Mouse (Mus musculus) left cerebral cortex, adult 9 months (tissue): ENCODE results near the gene Cdyl2.

Source experiments
- DNase-seq, 2 experiments: peaks; one replicate each; pipeline ENCODE4 v3.0.0; 2022; ENCODE audit warnings: low spot score in 2 of 2

The Cdyl2 gene

DNA sequence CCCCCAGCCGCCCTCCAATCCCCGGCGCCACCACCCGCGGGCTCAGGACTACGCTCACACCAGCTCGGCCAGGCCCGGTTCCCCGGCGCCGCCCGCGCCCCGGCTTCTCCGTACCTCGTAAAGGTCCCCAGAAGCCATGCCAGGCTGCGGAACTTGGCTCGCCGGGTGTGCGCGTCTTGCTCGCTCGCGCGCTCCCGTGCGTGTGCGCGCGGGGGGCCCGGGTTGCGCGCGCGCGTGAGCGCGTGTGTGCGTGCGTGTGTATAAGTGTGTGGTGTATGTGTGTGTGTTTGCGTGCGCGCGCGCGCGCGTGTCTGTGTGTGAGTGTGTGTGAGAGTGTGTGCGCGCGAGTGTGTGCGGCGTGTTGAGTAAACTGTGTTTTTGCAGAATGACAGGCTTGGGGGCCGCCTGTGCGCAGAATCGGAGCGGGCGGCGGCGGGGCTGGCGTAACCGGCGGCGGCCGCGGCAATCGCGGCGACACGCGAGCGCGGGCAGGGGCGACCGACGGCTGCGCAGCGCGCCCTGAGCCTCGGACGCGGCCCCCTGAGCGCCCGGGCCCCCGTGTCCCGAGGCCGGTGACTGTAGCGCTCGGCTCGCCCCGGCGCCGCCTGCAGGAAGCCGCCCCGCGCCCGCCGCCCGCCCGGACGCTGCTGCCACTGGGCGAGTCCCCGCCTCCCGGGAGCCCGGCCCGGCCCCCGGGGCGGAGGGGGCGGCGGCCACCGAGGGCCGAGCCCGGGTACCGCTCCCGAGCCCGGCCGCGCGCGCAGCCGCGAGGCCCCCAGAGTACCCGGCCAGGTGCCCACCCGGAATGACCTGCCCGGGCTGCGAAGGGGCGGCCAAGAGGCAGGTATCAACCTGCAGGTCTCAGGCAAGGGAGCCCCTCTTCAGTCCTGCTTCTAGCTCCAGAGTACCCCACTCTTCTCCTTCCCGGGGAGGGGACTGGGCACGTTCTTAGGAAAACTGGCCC is at the start of gene Cdyl2:
Gene Cdyl2, minus strand, starts transcription at position 308 of the 964 bp plus-strand sequence.
- DNase-seq: peak; percentile 79 to 88

- no peak for DNase-seq
These were observed 47.8 kb upstream of the Cdyl2 start for GRCm38 (mm10) chr8:116780594-116780993.

DNA sequence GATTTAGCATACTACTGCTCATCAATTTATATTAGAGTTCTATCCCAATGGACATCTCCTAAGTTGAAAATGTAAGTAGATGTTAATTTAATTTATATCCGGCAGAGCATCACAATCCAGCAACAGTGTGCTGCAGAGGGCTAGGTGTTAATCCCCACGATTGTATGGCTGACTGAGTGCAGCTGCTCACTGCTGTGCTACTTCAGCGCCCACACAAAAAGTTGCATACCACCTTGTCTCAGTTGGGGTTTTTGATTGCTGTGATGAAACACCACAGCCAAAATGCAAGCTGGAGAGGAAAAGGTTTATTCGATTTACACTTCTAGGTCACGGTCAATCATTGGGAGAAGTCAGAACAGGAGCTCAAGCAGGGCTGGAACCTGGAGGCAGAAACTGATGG is 41.4 kb upstream of the Cdyl2 start:
- DNase-seq: no peak

GRCm38 (mm10) chr8:116772727-116773126 is 39.9 kb upstream of the Cdyl2 start:
- no peak for DNase-seq

- DNase-seq: no peak
These were observed 39.1 kb upstream of the Cdyl2 start for GRCm38 (mm10) chr8:116771797-116772343.

GRCm38 (mm10) chr8:116770756-116771155 is 38.0 kb upstream of the Cdyl2 start:
- no peak for DNase-seq

GRCm38 (mm10) chr8:116756174-116756573 is 23.4 kb upstream of the Cdyl2 start:
- no peak for DNase-seq

- DNase-seq: peak in 1 of 2 experiments; percentile 13
These were observed 22.8 kb upstream of the Cdyl2 start for GRCm38 (mm10) chr8:116755557-116755956.

- no peak for DNase-seq
These were observed 7.9 kb upstream of the Cdyl2 start for GRCm38 (mm10) chr8:116740726-116741125.

DNA sequence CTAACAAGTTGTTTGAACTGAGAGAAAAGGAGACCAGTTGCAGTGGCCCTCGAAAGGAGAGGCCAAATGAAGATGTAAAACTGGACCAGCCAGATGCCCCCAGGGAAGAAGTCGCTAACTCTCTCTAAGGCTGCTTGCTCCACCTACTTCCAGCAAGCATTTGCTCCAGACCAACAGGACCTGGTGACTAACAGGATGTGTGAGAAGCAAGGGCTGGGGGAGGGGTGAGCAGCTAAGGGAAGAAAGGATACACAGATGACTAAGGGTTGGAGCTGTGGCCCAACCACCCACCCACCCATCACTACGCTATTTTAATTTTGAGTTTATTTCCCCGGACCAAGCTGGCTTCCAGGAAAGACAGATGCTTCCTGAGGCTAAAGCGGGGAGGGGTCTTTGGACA is 2.5 kb upstream of the Cdyl2 start:
- DNase-seq: peak in 1 of 2 experiments; percentile 42

GRCm38 (mm10) chr8:116734176-116734575 is 1.4 kb upstream of the Cdyl2 start:
- no peak for DNase-seq

- no peak for DNase-seq
These were observed 840 bp upstream of the Cdyl2 start for GRCm38 (mm10) chr8:116733648-116734014.

DNA sequence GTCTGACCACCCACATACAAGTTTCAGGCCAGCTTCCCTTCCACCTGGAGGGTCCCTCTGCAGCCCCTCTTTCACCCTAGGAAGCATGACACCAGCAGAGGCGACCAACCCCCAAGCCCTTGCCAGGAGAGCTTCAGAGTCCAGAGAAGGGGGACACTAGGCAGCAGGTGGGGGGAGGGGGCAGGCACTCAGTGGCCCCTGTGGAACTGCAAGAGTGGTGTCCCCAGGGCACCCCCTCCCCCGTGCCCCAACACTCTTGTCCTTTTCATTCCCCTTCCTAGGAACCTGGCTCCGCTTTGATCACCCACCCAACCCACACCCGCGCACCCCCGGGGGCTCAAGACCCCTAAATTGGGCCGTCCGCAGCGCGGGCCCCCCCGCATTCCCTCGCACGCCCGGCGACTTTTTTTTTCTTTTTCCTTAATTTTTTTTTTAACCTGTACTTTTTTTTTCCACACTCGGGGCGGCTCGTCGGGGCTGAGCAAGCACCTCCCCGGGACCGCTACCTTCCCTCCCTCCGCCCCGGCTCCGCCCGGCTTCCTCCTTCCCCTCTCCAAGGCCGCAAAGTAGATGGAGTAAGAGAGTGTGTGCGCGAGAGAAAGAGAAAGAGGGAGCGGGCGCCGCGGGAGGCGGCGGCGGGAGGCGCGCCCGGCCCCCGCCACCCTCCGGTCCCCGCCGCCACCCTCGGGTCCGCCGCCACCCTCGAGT is 661 bp downstream of the Cdyl2 start:
- DNase-seq: peak in 1 of 2 experiments; percentile 23

GRCm38 (mm10) chr8:116721451-116721850 is 11.3 kb downstream of the Cdyl2 start:
- DNase-seq: no peak

GRCm38 (mm10) chr8:116707496-116707895 is 25.3 kb downstream of the Cdyl2 start:
- no peak for DNase-seq

DNA sequence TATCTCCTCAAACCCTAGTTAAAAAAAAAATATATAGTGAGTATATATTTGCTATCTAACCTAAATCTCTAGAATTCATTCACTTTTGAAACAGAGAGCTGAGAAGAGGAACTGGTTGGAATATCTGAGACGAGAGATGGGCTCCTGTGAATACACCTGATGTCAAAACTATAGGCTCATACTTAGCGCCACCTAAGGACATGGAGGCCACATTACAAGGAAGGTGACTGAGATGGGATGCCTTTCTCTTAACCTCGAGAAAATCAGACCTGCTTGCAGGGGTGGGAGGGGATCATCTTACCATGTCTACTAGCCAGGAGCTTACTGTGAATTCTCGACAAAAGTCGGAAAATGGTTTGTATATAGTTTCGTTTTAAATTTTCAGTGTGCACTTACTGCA is 30.3 kb downstream of the Cdyl2 start:
- no peak for DNase-seq

DNA sequence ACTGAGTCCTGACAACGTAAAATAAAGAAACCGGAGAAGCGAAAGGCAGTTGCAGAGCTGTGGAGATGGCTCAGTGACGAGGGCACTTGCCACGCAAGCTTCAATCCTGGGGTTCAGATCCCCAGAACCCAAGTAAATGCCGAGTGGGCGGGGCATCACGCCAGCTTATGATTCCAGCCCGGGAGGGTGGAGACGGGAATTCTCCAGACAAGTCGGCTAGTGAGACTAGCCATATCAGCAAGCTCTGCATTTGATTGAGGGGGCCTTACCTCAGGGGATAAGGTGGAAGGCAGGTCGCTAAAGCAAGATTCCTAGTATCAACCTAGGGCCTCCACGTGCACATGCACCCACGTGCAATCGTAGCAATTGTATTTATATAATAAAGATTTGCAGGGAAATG is 39.9 kb downstream of the Cdyl2 start:
- DNase-seq: no peak

- no peak for DNase-seq
These were observed 43.0 kb downstream of the Cdyl2 start for GRCm38 (mm10) chr8:116689741-116690140.

GRCm38 (mm10) chr8:116676174-116676573 is 56.6 kb downstream of the Cdyl2 start:
- DNase-seq: no peak

- DNase-seq: peak; percentile 39 to 40
These were observed 58.6 kb downstream of the Cdyl2 start for GRCm38 (mm10) chr8:116673966-116674805.

GRCm38 (mm10) chr8:116673493-116673892 is 59.3 kb downstream of the Cdyl2 start:
- DNase-seq: no peak

DNA sequence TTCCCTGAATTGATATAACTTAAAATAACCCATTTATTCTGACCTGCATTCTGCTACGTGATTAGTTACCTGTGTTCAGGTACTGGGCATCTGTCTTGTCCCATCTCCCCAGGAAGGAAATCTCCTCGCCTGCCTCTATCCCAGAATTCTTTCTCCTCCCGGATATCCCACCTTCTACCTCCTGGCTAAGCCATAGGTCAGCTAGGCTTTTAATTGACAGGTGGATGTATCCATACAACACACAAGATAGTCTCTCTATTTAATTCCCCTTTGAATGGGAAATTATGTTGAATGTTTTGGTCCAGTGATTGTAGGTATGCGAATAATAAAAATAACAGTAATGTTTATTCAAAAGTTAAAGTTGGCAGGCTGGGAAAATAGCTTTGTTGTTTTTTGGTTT is 59.7 kb downstream of the Cdyl2 start:
- no peak for DNase-seq
